Mouse (Mus musculus) layer of hippocampus, postnatal 25 days (tissue): Measurements from ENCODE around the gene Slc41a1. TPM values are rescaled to one million over a fixed set of nuclear protein-coding genes. Genes with fewer than 3 reads are reported as not detected.

ENCODE experiments used
- DNase-seq, 2 experiments: peaks; one replicate each; pipeline ENCODE4 v3.0.0; 2022; ENCODE audit warnings: mixed read lengths in 2 of 2, low spot score in 1 of 2; ENCODE audit errors: extremely low spot score in 1 of 2
- total RNA-seq, 2 experiments: library from RNA; stranded (reverse); gene quantifications; 2 replicates each; pipeline ENCODE4 v1.2.3; 2021

Gene Slc41a1
- total RNA-seq, 2 experiments from 2014 or later: 61.5 to 66.5 TPM

- DNase-seq: no peak
Observed at GRCm38 (mm10) chr1:131879816-131880215, 52.5 kb downstream of the Slc41a1 start.

- DNase-seq: no peak
Observed at GRCm38 (mm10) chr1:131882787-131883186, 55.5 kb downstream of the Slc41a1 start.

GRCm38 (mm10) chr1:131886173-131886572 is 58.9 kb downstream of the Slc41a1 start:
- DNase-seq: no peak

- no peak for DNase-seq
Observed at GRCm38 (mm10) chr1:131886641-131887040, 59.3 kb downstream of the Slc41a1 start.

- DNase-seq: no peak
Observed at GRCm38 (mm10) chr1:131890043-131890658, 62.9 kb downstream of the Slc41a1 start.

GRCm38 (mm10) chr1:131891436-131891835 is 64.1 kb downstream of the Slc41a1 start:
- DNase-seq: no peak

Other genes with a start within 250 kb of the Slc41a1 start
- gene Avpr1b, start 228.3 kb upstream of the Slc41a1 start, total RNA-seq: under 1 TPM; 0.12 to 0.44 TPM
- not detected for gene Ctse, start 189.2 kb upstream of the Slc41a1 start, total RNA-seq
- gene Rab7b, start 138.8 kb upstream of the Slc41a1 start, total RNA-seq: 1 to 10 TPM; 4.0 to 4.4 TPM
- gene Slc26a9, start 83.5 kb upstream of the Slc41a1 start, total RNA-seq: under 1 TPM; 0.12 to 0.15 TPM
- 1 to 10 TPM; 2.0 to 3.2 TPM for gene Pm20d1, start 30.1 kb upstream of the Slc41a1 start, total RNA-seq
- 1 to 10 TPM; 7.3 to 8.0 TPM for gene Rab29, start 39.7 kb downstream of the Slc41a1 start, total RNA-seq
- gene Nucks1, start 83.0 kb downstream of the Slc41a1 start, total RNA-seq: 100 to 1,000 TPM; 150 to 157 TPM
- 1 to 10 TPM; 2.4 TPM for gene Slc45a3, start 135.5 kb downstream of the Slc41a1 start, total RNA-seq
- 10 to 100 TPM; 51.8 to 60.4 TPM for gene Elk4, start 180.1 kb downstream of the Slc41a1 start, total RNA-seq
- 10 to 100 TPM; 61.3 to 72.8 TPM for gene Mfsd4a, start 240.6 kb downstream of the Slc41a1 start, total RNA-seq